Mouse (Mus musculus) heart, adult 2 months (tissue): Measurements from ENCODE around the gene Vps13d.

Experiments used
- CTCF ChIP-seq: fragments of 200-600 bp; IDR thresholded peaks from 2 replicates; pipeline ENCODE4 v1.8.1; 2022; ENCODE audit warnings: antibody characterized with exemption, mild to moderate bottlenecking, moderate library complexity
- EP300 ChIP-seq: fragments of 200-500 bp; IDR thresholded peaks from 2 replicates; pipeline ENCODE4 v1.6.1; 2011; ENCODE audit warnings: low read depth, low read length, control low read depth; ENCODE audit not compliant: insufficient read depth
- POLR2A ChIP-seq: fragments of 200-500 bp; IDR thresholded peaks from 2 replicates; pipeline ENCODE4 v1.6.1; 2011; ENCODE audit warnings: mild to moderate bottlenecking, low read depth, low read length, control low read depth; ENCODE audit not compliant: insufficient read depth

DNA sequence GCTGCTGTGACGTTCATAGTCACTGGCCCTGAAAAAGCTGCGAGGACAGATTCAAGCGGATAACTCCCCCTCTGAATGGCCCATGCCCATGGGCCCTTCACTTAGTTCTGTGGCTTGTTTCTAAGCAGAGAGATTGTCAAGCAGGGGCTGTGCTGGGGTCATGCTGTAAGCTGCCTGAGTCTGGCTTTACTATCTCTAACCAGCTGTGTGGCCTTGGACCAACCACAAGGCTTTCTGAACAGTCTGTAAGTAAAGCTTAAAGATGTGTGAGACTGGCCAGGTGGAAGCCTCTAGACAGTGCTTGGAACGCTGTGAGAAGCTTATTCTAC is 180.2 kb downstream of the Vps13d start:
- TF ChIP-seq POLR2A = no peak
- TF ChIP-seq EP300 = no peak
- no peak for TF ChIP-seq CTCF
